Mouse (Mus musculus): Measurements from ENCODE around the gene 2610318N02Rik.

GRCm38 (mm10) chr16:17086669-17087193 is 38.2 kb downstream of the 2610318N02Rik start:
- TF ChIP-seq TAL1 (IDR thresholded peaks at IDR 0.05; ENCODE audit: low read length) (no peak), GATA1 (IDR thresholded peaks at IDR 0.05; ENCODE audit: low read length) (no peak)
